Mouse (Mus musculus): ENCODE data around the gene Slc12a6.
A peak's percentile ranks its signal among the peaks of the same experiment; 100 is the strongest.

The Slc12a6 gene

DNA sequence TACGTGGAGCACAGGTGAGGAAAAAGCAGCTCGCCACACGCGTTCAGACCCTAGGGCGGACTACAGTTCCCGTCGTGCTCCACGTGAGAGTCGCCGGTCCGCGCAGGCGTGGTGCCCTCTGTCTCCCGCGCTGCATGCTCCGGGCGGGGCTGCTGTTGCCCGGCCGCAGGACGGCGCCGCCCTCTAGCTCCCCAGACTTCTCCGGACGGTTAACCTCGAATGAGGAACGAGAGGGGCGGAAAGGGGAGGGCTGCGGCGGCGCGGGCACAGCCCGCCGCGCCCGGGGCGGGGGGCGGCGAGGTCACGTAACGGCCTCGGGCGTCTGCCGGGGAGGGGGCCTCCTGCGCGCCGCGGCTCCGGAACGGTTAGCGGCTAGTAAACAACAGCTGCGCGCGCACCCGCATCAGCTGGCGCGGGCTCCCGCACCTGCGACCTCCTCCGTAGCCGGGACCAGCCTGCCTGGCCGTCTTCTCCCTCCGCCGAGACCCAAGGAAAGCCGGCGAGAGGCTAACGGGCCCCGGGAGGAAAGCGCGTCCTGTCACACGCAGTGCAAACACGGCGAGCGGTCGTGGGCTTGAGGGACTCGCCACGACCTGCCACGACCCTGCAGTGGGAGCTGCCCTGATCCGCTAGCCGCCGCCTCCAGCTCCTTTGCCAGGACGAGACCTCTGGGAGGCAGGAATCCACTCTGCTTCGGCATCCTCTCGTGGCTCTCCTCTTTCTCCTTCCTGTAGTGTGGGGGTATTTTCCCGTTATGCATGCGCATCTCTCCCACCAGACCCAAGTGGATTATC, at the start of gene Slc12a6:
Gene Slc12a6 (plus strand): TSS at position 378 of the 794 bp plus-strand sequence.
- peak; percentile 95 for DNase-seq

DNA sequence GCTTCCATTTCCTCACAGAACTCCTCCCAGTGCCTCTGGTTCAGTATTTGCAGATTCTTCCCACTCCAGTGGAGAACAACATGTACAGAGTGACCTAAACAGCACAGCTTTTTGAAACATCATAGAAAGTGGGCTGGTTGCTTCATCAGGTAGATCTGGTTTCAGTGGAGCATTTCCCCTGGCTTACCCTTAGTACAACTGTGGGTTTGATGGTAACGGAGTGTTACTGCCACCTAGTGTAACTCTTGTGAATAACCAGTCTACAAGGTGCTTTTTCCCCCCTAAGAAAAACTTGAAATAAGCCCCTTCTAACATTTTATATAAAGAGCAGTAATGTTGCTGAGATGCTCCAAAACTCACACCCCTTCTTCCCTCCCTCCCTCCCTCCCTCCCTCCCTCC, 49.6 kb upstream of the Slc12a6 start:
- peak; percentile 31 for DNase-seq

DNA sequence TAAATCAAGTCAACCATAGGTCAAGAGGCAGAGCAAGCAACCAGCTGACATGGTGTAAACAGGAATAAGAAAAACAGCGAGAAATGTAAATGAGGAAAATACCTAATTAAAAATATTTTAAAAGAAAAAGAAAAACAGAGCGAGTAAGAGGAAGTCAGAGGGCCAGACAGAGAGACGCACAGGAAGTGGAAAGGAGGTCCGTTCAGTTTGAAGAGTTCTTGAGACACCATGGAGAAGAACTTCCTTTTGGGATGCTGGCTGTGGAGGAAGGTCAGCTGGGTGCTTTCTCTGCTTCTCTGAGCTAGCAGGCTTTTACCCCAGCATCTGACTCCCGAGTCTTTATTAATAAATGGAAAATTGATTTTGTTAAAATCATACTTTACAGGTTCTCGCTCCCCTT, 48.0 kb upstream of the Slc12a6 start:
- no peak for DNase-seq

DNA sequence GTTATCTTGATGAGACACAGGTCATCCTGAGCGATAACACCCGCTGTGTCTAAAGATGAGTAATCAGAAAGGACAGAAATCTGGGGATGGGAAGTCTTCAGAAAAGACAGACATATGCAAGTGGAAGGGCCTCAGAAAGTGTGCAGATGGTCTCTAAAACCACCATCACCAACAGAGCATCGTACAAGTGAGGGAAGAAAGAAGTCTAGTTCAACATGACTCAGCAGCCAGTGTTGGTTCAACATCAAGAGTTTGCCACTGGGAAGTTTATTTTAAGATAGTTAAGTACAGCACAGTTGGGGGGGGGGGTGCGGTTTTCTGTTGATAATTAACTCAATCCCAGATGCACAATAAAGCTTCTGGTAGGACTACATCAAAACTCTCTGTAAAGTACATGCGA, 44.7 kb upstream of the Slc12a6 start:
- DNase-seq, result no peak

DNA sequence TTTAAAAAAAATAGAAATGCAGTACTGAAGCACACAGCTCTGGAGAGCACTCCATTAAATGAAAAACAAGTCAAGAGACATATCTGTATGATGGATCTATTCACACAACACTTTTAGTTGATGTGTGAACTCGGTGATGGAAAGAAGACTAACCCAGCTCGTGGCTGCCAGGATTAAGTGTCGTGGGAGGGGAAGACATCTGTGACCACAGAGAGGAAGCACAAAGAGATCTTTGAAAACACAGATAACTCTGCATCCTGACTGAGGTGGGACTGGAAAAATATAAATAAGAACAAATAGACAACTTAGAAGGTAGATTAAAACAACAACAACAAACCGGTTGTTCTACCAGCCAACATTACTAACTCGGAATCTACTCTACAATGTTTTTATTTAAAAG, 43.0 kb upstream of the Slc12a6 start:
- no peak for DNase-seq

DNA sequence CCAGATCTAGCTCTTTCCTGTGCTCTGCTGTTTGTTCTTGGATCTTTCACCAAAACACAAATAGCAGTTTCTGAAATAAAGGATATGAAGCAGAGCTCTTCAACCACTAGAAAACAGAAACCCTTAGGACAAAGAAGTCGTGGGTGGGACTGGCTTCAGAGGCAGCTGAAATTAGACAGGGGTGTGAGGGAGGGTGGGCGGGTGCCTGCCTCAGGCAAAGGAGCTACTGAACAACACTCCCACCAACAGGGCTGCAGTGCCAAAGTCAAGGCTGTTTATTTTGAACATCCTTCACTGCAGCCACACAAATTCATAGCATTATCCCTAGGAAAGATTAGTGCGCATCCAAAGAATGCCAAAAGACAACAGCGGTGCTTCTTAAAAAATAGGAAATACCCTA, 41.3 kb upstream of the Slc12a6 start:
- no peak for DNase-seq

- no peak for DNase-seq
Measured at GRCm38 (mm10) chr2:112232623-112233022, 33.0 kb upstream of the Slc12a6 start.

DNA sequence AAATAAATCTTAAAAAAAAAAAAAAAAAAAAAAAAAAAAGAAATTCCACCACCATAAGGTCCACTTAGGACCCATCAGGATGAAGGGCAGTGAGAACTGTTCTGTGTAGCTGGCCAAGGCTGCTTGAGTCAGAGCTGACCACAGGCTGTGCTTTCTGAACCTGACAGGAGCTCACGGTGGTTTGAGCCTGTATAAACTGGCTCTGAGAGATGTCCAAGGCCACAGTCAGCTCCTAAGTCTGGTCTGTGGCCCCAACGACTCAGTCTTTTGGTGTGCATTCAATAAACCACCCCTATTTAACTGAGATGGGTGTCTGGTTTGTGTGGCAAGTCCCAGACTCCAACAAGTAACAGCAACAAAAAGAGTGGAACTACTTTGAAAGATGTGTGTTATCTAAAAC, 29.0 kb upstream of the Slc12a6 start:
- no peak for DNase-seq

- DNase-seq, result no peak
Measured at GRCm38 (mm10) chr2:112238006-112238405, 27.6 kb upstream of the Slc12a6 start.

- DNase-seq, result peak; percentile 80
Measured at GRCm38 (mm10) chr2:112239212-112239934, 26.3 kb upstream of the Slc12a6 start, which contains the start of gene Lpcat4. Gene Lpcat4, plus strand, starts transcription at chr2:112239468.

DNA sequence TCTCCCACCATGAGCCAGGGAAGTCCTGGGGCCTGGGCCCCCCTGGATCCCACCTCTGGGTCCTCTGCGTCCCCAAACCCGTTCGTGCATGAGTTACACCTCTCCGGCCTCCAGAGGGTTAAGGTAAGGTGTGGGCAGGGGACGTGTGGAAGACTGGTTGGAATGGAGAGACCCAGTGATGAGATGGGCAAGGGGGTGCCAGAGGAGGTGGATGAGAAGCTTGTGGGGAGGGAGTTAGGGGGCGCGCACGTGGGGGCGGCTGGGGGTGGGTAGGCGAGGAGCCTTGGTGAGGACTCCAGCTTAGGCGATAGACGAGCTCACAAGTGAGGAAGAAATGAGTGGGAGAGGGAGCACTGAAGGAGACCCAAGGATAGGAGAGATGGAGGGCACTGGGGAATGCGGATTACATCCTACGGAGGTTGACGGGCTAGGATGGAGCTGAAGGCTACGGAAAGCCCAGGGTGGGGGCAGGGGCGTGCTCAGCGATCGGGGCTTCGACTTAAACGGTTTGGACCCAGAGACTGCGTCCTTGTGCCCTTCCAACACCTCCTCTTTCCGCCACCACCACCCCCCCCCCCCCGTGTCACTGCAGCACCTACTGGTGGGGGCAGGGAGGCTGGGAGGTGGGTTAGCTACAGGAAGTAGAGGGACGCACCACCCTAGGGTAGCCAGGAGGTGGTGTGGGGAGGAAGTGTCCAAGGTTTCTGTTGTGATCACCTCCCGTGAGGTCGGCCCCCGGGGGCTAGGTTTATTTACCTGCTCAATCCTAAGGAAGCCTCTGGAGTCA, 25.5 kb upstream of the Slc12a6 start:
- no peak for DNase-seq

DNA sequence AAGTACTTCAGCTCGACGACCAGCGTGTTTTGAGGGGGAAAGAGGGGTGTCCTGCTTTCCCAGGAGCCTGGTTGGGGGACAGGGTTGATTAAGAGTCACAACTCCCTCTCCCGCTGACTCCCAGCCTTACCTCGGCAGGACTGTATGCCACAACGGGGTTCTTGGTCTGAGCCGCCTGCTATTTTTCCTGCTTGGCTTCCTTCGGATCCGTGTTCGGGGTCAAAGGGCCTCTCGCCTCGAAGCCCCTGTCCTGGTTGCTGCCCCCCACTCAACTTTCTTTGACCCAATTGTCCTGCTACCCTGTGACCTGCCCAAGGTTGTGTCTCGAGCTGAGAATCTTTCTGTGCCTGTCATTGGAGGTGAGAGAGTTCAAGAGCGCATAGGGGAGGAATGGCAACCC, 23.8 kb upstream of the Slc12a6 start:
- DNase-seq, result no peak

- DNase-seq, result no peak
Measured at GRCm38 (mm10) chr2:112245307-112245706, 20.3 kb upstream of the Slc12a6 start.

- DNase-seq, result no peak
Measured at GRCm38 (mm10) chr2:112246193-112246592, 19.4 kb upstream of the Slc12a6 start.

DNA sequence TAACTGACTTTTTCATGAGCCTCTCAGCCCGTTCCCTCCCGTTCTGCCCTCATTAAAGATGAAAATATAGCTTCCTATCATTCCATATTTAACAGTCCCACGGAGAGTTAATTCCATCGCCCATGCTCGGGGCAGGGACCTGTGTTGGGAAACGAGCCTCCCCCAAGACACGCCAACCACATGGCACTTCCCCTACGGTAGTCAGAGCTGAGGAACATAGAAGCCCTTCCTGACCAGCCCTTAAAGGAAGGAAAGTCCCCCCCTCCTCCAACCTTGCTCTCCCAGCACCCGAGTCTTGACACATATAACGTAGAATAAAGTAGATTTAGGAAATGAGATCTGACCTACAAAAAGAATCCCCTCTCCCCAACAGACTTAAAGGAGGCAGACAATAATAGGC, 18.3 kb upstream of the Slc12a6 start:
- DNase-seq, result no peak

DNA sequence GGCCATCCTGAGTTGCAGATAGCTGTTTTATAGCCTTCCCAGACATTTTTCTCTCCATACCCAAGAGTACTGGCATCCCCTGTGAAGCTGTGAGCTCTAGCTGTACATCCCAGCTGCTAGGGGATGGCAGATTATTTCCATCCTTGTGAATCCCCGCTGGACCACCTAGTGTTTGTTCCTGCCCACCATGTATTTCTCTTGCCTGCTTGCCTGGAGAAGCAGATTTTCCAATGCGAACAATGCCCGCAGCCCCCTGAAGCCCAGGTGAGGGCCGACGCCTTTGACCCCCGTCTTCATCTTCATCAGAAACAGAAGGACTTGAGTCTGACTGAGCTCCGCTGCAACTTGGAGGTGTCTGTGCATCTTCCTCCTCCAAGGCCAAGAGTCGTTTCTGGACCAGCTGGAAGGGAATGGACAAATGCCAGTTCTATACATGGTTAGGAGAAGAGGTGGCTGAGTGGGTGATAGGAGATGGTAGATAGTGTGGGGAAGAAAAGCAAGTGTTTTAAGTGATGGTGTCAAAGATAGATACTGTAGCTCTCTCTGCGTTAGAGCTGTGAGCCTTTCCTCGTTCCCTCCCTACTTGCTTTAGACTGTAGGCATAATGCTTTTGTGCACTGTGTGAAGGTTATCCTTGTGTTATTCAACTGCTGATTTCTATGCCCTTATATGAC, 15.7 kb upstream of the Slc12a6 start:
- no peak for DNase-seq

DNA sequence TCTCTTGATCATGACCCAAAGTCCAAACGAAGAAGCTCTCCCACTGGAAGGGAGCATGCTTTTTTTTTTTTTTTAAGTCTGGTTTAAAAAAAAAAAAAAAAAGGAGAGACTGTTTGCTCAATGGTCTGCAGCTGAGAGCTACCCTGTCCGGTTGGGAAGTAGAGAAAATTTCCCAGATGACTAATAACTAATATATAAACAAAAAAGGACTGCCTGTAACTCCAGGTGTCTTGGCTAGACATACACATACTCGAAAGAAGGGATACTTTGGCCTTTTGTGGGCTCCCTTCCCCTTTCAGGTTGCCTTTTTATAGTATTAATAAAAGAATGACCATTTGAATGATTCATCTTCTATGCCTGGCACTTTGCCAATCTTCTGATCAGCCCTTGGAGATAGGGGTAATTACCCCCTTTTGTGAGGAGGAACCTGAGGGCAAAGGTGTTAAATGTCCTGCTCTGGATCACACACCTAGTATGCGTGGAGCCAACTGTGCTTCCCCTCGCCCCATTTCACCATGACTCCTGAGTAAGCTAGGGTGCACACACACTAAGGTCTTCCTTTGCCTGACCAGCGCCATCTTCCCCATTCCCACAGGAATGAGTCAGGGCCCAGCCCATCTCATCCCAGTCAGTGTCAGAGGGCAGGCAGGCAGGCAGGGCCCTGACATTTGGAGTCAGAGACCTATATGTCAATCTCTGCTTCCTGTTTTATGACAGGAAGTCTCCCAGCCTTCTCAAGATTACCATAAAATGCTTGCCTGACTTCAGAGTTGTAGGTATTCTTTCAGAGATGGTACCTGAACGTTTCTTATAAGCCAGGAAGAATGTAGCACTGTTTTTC, 10.7 kb upstream of the Slc12a6 start:
- no peak for DNase-seq

GRCm38 (mm10) chr2:112259241-112259962, 6.2 kb upstream of the Slc12a6 start, which contains the start of gene Nutm1:
Gene Nutm1, minus strand, starts transcription at chr2:112259291.
- DNase-seq, result no peak

GRCm38 (mm10) chr2:112261748-112262653, 3.6 kb upstream of the Slc12a6 start, which contains the start of gene Nop10:
Gene Nop10, plus strand, starts transcription at chr2:112261926.
- DNase-seq, result peak; percentile 91

GRCm38 (mm10) chr2:112262779-112263295, 2.8 kb upstream of the Slc12a6 start:
- DNase-seq, result peak; percentile 39
